Mouse (Mus musculus) layer of hippocampus, postnatal 25 days (tissue): ENCODE data around the gene Tnni1. TPM values are rescaled to one million over a fixed set of nuclear protein-coding genes. Genes with fewer than 3 reads are reported as not detected.

Experiments used
- DNase-seq, 2 experiments: peaks; one replicate each; pipeline ENCODE4 v3.0.0; 2022; ENCODE audit warnings: mixed read lengths in 2 of 2, low spot score in 1 of 2; ENCODE audit errors: extremely low spot score in 1 of 2
- total RNA-seq, 2 experiments: library from RNA; stranded (reverse); gene quantifications; 2 replicates each; pipeline ENCODE4 v1.2.3; 2021

The Tnni1 gene
- total RNA-seq, 2 experiments from 2014 or later = 4.1 to 5.9 TPM

DNA sequence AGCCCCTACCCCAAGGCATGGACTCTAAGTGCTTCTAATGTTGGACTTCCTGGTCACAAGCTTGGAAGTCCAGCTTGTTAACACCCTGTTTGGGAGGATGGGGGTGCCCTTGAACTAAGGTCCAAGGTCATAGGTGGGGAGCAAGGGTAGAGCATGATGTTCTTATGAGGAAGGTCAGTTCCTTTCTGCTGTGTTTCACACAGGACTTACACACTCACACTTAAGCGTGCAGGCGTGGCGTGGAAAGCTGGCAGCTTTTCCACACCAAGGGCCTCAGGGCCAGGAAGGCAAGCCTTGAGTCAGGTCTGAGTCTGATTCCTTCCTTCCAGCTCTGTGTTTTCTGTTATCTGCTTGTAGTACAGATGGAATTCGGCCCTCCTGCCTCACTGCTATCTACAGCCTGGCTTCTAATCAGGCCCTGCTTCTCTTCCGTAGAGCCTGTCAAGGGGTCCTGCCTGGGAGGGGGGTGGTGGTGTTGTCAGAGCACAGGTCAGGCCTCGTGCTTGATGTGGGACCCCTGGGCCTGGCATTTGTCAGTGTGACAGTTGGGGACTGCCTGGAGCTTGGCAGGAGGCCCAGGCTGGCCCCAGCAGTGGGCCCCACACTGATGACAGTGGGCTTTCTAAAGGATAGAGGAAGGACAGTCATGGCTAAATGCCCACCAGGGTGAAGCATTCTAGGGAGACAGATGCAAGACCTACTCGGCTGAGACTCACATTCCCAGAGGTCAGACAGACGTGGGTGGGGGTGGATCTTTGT lies 21.1 kb downstream of the Tnni1 start:
- no peak for DNase-seq

DNA sequence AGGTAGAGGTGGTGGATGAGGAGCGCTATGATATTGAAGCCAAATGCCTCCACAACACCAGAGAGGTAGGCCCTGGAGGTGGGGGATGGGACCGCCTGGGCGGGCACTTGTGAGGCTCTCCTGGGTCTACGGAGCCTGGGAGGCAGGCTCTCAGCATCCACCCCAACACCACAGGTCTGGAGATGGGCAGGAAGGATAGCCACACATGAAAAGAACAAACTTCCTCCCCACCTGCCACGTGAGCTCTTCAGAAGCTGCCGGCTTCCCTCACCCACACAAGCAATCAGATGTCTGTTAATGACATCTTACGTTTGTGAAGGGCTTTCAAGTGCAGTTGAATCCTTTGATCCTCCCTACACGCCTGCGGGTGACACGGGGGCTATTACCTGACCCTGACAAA lies 28.3 kb downstream of the Tnni1 start:
- DNase-seq = no peak

DNA sequence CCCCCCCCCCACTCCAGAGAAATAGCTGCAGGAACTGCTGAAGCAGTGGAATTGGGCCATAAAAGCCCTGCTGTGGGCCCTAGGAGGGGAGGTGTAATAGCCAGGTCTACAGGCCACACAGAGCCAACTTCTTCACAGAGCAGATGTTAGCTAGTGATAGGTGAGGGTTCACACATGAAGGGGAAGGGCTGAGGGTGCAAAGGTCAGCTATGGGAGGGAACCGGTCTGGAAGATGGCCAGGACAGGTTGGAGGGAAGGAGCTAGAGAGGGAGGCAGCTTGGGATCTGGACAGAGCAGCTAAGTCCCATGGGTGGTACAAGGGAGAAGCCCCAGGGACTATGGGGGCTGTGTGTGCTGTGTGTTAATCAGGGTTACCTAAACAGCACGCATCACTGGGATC lies 30.9 kb downstream of the Tnni1 start:
- DNase-seq = no peak

DNA sequence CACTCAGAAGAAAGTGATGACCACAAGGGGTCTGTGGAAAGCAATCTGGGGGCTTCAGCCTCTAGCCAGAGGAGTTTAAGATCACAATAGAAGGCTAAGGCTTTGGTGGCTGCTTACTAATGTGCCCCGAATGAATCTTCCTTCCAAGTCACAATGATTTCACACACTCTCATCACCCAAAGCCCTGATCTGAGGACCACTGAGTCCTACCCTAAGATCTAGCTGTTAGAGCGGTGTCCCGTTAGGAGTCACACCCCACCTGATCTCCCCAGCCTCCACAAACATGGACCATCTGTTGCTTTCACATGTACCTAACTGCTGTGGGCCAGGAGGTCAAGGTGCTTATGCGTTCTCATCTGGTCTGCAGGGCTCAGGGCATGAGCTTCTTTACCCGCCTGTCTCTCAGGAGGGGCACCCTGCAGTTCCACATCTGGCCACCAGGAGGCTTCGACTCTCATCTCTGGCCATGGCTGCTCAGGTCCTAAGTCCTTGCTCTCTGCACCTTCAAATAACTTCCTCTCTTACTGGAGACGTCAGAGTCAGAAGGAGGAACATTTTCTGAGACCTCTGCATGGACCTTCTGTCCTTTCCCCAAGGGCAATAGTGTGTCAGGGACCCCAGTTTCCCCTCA lies 31.9 kb downstream of the Tnni1 start:
- DNase-seq = peak; percentile 75 to 95

DNA sequence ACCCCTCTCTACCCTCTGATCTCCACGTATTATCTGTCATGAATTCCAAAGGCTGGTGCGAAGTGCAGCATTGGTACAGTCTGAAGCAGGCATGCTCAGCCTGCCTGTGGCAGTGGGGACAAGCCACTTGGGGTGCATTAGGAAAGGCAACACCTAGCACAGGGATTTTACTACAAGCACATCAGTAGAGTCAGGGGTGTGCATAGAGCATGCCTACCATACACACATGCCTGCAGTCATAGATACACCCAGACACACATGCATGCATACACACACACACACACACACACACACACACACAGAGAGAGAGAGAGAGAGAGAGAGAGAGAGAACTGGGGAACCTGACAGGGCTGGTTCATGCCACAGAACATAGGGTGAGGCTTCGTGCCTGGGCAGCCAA lies 33.0 kb downstream of the Tnni1 start:
- no peak for DNase-seq

DNA sequence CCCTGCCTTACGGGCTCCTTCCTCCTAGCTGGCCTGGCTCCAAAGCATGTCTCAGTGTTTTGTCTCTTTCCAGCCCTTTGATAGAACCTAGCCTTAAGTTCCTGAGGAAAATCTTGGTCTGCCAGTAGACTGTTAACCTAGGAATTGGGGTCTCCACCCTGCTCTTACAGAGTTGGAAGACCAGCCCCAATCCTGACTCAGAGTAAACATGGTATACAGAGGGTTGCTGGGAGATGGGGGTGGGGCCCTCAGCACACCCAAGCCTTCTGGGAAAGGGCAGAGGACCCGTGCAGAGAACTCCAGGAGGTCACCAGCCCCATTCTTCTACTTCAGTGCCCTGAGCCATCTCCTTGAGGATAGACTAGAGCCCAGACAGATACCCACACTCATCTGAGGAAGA lies 33.4 kb downstream of the Tnni1 start:
- no peak for DNase-seq

DNA sequence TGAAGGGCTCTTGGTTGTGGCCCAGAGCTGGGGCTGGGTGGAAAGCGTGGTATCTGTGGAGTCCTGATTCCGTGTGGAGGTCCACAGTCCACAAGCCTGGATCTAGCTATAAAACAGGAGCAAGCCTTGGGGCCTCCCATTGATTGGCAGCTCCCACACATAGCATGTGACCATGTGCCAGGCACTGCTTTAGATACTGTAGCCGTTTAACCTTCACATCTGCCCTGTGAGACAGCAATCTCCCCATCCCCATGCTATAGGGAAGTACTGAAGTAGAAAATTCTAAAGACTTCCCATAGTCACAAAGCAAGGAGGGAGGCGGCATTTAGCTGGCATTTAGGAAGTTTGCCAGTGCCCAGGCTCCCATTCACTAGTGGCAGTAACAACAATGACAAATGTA lies 33.8 kb downstream of the Tnni1 start:
- DNase-seq = no peak

DNA sequence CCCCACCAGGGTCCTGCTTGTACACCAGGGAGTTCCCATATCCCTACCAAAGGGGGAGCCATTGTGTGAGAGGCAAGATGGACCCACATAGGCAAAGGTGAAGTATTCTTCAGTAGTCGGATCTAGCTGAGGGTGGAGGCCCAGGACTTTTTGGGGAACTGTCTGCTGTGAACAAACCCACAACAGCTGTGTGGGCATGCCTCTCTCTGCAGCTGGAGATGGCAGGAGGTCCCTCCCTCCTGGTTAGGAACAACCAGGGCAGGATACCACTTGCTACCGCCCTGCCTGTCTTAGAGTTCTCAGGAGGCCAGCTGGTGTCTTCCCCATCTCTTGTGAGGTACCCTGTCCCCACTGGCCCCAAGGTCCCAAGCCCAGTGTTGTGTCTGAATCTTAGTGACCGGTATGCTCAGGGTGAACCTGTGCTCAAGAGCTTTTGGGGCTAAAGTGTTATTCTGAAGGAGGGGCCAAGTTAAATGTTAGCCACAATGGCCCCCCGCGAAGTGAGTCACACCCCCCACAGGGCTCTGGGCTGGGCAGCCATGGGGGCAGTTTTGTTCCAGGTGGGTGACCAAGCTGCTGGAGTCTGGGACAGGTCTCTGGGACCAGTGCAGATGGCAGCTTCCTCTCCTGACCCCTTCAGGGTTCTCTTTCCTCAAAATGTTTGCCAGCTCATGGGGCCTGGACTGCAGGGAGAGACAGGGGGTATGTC lies 34.6 kb downstream of the Tnni1 start:
- DNase-seq = no peak

DNA sequence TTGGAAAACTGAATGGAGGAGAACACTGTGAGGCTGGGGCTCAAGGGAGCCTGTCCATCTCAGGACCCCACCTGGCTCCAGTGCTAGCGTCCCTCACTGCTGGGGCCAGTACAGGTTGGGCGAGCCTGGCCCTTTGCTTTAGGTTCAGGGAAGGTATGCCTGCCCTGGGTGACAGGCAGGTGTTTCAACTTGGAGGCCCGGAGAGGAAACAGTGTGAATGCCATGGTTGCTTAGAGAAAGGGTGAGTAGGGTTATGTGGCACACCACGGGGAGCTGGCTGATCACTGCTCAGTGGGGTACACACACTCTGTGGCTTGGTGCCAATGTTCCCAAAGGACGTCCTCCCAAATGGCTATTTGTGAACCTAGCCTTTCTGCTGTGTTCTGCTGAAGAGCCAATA lies 35.3 kb downstream of the Tnni1 start:
- DNase-seq = no peak

DNA sequence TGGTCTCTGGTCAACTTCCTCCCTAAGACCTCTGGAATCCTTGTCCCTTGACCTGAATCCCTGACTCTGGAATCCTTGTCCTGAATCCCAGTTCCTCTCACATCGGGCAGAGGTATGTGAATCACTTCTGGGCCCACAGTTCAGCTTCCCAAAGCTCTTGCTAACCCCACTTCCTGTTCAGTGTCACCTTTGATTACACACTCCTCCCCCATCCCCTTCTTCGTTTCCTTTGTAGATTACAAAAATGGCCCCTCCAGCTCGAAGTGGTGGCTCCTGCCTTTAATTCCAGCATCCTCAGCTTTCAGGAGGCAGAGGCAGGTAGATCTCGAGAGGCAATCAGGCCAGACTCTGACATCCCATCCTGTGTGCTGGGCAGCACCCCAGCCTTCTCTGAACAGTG lies 38.4 kb downstream of the Tnni1 start:
- DNase-seq = no peak

DNA sequence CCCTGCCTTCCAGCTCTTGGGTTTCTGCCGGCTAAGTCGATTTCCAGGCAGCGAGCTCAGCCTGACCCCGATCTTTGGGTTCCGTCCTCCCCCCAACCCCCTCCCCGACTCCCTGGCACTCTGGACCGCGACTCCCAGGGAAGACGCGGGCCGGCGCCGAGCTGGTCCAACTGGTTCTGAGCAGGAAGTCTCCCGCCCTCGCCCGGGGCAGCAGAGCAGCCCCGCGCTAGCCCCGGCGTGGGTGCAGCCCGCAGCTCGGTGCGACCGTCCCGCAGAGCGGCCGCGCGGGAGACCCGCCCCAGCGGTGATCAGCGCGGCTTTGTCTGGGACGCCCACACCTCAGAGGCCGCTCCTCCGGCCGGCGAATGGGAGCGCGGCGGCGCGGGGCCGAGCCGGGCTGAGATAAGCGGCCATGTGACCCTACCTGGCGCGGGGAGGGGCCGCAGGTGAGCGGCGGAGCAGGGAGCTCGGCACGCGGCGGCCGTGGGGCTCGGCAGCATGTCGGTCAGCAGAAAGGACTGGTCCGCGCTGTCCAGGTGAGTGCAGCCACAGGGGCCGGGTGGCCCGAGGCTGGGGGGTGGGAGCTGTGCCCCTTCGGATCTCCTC lies 39.4 kb downstream of the Tnni1 start, which contains the start of gene Lad1:
Gene Lad1, plus strand, starts transcription at position 118 of the 606 bp plus-strand sequence.
- no peak for DNase-seq

DNA sequence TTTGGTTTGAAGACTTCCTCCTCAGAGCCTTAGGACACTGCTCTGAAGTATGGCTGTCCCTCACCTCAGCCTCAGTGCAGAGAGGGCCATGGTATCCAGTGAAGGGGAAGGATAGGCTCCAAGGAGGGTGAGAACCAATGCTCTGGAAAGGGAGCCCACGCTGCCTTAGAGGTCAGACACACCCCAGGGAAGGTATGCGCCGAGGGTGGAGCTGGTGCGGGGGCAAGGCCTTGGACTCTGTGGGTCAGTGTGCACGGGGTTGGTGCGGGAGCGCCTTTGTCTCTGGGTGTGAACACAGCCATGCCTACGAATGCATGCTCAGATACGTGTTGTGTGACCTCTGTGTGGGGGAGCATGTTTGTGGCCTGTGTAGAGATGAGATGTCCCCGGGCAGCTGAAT lies 40.8 kb downstream of the Tnni1 start:
- DNase-seq = no peak

DNA sequence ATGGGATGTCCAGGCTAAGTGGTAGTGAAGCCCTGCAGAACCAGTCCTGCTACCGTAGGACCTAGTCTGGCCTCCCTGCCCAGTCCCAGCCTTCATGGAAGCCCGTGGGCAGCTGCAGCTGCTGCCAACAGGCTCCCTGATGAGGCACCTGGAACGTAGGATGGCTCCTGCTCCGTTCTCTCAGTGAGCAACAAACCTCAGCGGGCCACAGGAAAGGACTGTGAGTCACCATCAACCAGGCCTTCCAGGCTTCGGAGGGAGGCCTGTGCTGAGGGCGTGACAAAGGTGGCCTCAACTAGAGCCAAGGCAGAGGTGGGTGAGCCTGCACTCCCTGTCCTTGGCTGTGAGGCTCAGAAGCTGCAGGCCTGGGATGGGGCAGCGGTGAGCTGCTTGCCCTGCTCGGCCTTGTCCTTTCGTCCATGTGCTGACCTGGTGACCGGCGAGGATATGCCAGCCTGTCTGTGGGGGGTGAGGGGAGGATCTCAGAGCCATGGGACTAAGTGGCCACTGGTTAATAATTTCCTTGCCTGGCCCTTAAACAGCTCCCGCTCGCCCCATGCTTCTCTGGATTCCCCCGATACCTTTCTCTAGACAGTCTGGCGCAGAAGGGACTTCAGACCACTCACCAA lies 41.6 kb downstream of the Tnni1 start:
- no peak for DNase-seq

DNA sequence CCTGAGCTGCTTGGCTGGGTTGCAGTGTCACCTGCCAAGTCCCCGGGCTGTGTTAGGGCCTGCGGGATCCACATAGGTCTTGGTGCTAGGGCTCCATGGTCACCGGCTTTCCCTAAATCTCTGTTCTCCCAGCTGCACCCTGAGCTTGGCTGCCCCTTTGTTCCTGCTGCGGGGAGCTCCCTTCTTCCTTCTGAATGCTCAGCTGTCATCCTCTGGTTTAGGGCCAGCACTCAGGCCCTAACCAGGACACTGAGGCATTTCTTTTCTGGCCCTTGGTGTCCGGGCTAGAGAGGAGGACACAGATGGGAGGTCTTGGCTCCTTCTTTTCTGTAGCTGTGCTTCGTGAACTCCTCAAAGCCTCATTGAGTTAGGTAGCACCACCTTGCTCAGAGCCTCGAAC lies 42.5 kb downstream of the Tnni1 start:
- DNase-seq = no peak

DNA sequence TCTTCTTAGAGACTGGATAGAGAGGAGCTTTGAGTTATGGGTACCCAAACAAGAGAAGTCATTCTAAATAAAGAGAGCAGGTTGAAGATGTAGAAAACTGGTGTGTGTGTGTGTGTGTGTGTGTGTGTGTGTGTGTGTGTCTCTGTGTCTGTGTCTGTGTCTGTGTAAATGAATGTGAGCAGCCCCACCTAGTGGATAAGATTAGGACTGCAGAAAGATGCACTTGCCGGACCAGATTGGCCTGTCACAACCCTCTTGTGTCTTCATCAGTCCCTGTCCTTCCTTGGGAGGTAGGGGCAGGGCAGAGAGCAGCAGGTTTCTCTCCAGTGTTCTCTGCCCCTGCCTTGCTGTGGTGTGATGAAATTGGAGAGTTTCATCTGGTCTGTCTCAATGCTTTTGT lies 49.7 kb downstream of the Tnni1 start:
- DNase-seq = peak in 1 of 2 experiments; percentile 49

DNA sequence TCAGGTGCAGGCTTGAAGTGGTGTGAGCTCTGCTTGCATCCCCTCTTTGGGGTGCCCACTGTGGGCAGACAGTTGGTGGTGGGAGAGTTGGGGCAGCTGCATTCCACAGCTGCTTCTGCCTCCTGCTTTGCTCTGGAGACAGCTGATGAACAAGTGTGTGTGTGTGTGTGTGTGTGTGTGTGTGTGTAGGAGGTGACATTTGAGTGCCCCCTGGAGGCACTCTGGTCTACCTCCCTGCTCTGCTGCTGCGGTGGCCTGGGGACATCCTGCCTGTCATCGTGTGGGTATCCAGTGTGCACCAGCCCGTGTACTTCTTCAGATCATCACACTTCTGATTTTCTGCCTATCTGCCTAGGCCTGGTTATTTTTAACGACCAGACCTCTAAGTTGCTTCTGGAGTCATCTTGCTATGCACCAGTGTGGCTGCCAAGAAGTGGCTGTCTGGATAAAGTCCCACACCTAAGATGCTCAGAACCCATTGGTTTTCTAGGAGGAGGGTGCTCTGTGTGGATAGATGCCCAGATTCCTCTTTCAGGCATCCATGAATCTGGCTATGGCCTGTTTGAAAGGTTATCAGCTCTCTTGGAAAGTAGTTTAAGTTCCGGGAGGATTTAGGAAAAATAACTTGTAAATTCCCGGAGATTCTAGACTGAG lies 55.1 kb downstream of the Tnni1 start:
- no peak for DNase-seq

DNA sequence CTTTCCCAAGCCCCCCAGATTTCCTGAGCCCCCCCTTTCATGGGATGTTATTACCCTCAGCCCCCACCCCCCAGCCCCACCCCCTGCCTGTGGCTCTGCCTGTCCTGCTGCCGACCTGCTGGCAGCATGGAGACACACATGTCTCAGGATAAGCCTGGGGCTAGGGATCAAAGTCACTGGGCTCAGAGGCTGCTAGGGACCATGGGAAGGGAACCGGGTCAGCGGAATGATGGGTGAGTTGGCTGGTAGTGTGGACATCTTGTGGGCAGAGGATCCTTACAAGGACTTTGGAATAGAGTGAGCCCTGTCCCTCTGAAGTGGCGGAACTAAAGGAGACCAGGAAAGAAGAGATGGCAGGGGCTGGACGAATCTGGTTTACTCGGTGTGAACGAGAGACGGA lies 55.7 kb downstream of the Tnni1 start:
- DNase-seq = no peak

DNA sequence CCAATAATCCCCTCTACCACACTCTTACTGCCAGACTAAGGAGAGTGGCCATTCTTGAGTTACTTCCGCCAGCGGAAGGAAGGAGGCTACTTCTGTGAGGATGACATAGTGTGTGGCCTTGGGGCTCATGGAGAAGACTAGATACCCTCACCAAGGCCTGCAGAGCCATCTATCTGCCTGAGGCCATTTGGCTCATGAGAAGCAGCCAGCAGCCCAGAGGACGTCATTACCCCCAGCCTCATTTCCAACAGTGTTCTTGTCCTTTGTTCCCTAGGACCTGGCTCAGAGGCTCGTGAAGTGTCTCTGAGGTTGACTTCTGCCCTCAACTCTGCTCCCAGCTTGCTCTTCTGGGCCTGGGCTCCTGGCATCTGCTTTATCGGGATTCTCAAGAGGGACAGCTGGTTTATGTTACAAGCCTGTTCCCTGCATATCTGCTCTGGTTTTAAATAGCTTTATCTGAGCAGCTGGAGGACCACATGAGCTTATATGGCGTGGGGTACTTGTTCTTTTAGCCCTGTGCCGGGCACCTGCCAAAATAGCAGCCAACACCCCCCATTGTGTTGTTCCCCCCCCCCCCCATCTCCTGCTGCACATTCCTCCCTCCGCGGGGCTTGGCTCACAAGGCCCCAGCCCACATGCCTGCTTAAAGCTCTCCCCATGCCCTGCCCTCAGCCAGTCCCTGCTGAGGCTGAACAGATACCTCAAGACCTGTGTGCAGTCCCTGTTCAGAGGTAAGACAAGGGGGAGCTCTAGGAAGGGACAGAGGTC lies 56.7 kb downstream of the Tnni1 start, which contains the start of gene Tnnt2:
Gene Tnnt2, plus strand, starts transcription at position 639 of the 768 bp plus-strand sequence.
- DNase-seq = no peak

DNA sequence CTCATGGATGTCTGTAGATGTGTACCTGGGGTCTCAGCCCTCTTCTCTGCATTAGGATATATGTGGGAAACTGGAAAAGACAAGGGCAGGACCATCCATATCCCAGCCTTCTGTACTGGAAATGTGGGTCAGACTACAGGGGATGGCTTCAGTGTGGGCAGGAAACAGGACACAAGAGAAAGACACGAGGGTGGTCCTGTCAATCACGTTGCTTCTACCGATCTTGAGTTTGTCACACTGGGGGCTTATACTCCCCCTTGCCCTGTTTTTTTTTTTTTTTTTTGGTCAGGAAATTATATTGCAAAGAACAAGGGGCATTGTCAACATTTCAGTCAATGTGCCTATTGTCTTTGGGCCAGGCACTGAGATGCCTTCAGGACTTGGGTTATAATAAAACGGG lies 59.4 kb downstream of the Tnni1 start:
- DNase-seq = no peak
